8 mouse cellular contexts compared by ENCODE assay signal in genomic region chr3:145950034-145950814, GRCm38 (mm10). TPM values are rescaled to one million over a fixed set of nuclear protein-coding genes. Genes with fewer than 3 reads are reported as not detected.
DNase-seq lines count a peak whose midpoint lies in the region; ATAC-seq and TF ChIP-seq lines count a peak whose summit lies in the region.

No protein-coding gene starts in this region.

- H3K4me1 ChIP-seq in embryonic facial prominence, embryonic 11.5 days (ENCODE audit: control insufficient read depth, insufficient read depth, low read length): peaks cover 4% of the 10 kb centered on the region
- peaks cover 53% of the 10 kb centered on the region for H3K4me1 ChIP-seq in heart, embryonic 13.5 days
- H3K4me1 ChIP-seq in kidney, postnatal 0 days (replicated peaks; ENCODE audit: insufficient read depth, low read length): no peaks in the 10 kb centered on the region
- H3K4me1 ChIP-seq in liver, embryonic 13.5 days (replicated peaks): peaks cover 40% of the 10 kb centered on the region
- H3K4me1 ChIP-seq in neural tube, embryonic 11.5 days (ENCODE audit: control insufficient read depth, insufficient read depth, low read length): 0 out of 2 replicates have a peak, but pooled peaks cover 3% of the 10 kb centered on the region

- H3K36me3 ChIP-seq in embryonic facial prominence, embryonic 11.5 days (replicated peaks; ENCODE audit: control insufficient read depth, insufficient read depth, low read depth, low read length): no peaks in the 10 kb centered on the region
- H3K36me3 ChIP-seq in heart, embryonic 13.5 days: peaks cover 7% of the 10 kb centered on the region
- H3K36me3 ChIP-seq in kidney, postnatal 0 days (ENCODE audit: insufficient read depth, low read length): no peaks in the 10 kb centered on the region
- no peaks in the 10 kb centered on the region for H3K36me3 ChIP-seq in liver, embryonic 13.5 days
- H3K36me3 ChIP-seq in neural tube, embryonic 11.5 days (ENCODE audit: control insufficient read depth, insufficient read depth, low read length): no peaks in the 10 kb centered on the region

- no peak overlapping the region for H3K9ac ChIP-seq in embryonic facial prominence, embryonic 11.5 days (replicated peaks; ENCODE audit: low read length)
- H3K9ac ChIP-seq in heart, embryonic 13.5 days: peak overlapping the region; percentile 61
- H3K9ac ChIP-seq in kidney, postnatal 0 days (ENCODE audit: low read depth, low read length): no peak overlapping the region
- peak overlapping the region; percentile 49 for H3K9ac ChIP-seq in liver, embryonic 13.5 days
- H3K9ac ChIP-seq in neural tube, embryonic 11.5 days (ENCODE audit: low read length): peak overlapping the region; percentile 26; the same call in 1 of the 2 replicates

- no peak overlapping the region for H3K27ac ChIP-seq in embryonic facial prominence, embryonic 11.5 days (replicated peaks; ENCODE audit: low read depth, low read length)
- H3K27ac ChIP-seq in heart, embryonic 13.5 days (replicated peaks): peak overlapping the region; percentile 53; the same call in 1 of the 2 replicates
- no peak overlapping the region for H3K27ac ChIP-seq in kidney, postnatal 0 days
- 0 out of 2 replicates have a peak overlapping the region, but pooled peaks have one; percentile 1 for H3K27ac ChIP-seq in liver, embryonic 13.5 days
- H3K27ac ChIP-seq in neural tube, embryonic 11.5 days (ENCODE audit: low read depth, low read length): no peak overlapping the region

- TF ChIP-seq CTCF in kidney, postnatal 0 days (IDR thresholded peaks at IDR 0.05; ENCODE audit: low read depth): peak; percentile 76

- no peaks in the 10 kb centered on the region for H3K27me3 ChIP-seq in embryonic facial prominence, embryonic 11.5 days (ENCODE audit: control insufficient read depth, insufficient read depth, low read length)
- H3K27me3 ChIP-seq in heart, embryonic 13.5 days (replicated peaks): no peaks in the 10 kb centered on the region
- no peaks in the 10 kb centered on the region for H3K27me3 ChIP-seq in kidney, postnatal 0 days (ENCODE audit: insufficient read depth, low read length)
- H3K27me3 ChIP-seq in liver, embryonic 13.5 days: no peaks in the 10 kb centered on the region
- H3K27me3 ChIP-seq in neural tube, embryonic 11.5 days (ENCODE audit: control insufficient read depth, insufficient read depth, low read length): no peaks in the 10 kb centered on the region

- DNase-seq in 3T3-L1 (ENCODE audit: low read depth, low spot score): peak; percentile 81
- peak; percentile 91 for DNase-seq in MEL-GATA-1-ER (ENCODE audit: extremely low read depth, low read depth)
- peak; percentile 80 for DNase-seq in embryonic facial prominence, embryonic 11.5 days (ENCODE audit: low spot score)
- DNase-seq in kidney, postnatal 0 days (ENCODE audit: low spot score): peak; percentile 95
- DNase-seq in liver, embryonic 13.5 days: peak; percentile 24
- peak; percentile 65 for DNase-seq in neural tube, embryonic 11.5 days (ENCODE audit: low spot score)
- peak; percentile 42 to 52 for DNase-seq in urinary bladder, postnatal 36 days (ENCODE audit: low spot score in 2 of 2)

- peak; percentile 84 for ATAC-seq in embryonic facial prominence, embryonic 11.5 days (replicated peaks; ENCODE audit: insufficient number of reproducible peaks, low FRiP score, low TSS enrichment, low read depth)
- 0 out of 2 replicates have a peak, but pooled peaks have one; percentile 59 for ATAC-seq in heart, embryonic 13.5 days (ENCODE audit: extremely low read depth, insufficient number of reproducible peaks, low FRiP score, low TSS enrichment)
- peak; percentile 85 for ATAC-seq in kidney, postnatal 0 days (replicated peaks; ENCODE audit: low FRiP score, low read depth)
- ATAC-seq in liver, embryonic 13.5 days (ENCODE audit: low read depth): peak; percentile 49
- ATAC-seq in neural tube, embryonic 11.5 days (ENCODE audit: insufficient read depth, low FRiP score, low TSS enrichment): peak; percentile 43; the same call in 1 of the 2 replicates

- H3K9me3 ChIP-seq in embryonic facial prominence, embryonic 11.5 days (replicated peaks; ENCODE audit: control insufficient read depth, low read length): no peaks in the 10 kb centered on the region
- H3K9me3 ChIP-seq in heart, embryonic 13.5 days: no peaks in the 10 kb centered on the region
- no peaks in the 10 kb centered on the region for H3K9me3 ChIP-seq in kidney, postnatal 0 days (replicated peaks; ENCODE audit: low read length)
- H3K9me3 ChIP-seq in liver, embryonic 13.5 days (replicated peaks): no peaks in the 10 kb centered on the region
- no peaks in the 10 kb centered on the region for H3K9me3 ChIP-seq in neural tube, embryonic 11.5 days (ENCODE audit: control insufficient read depth, low read length)

- H3K4me3 ChIP-seq in embryonic facial prominence, embryonic 11.5 days (ENCODE audit: low read depth, low read length): no peak overlapping the region
- peak overlapping the region; percentile 34 for H3K4me3 ChIP-seq in heart, embryonic 13.5 days
- no peak overlapping the region for H3K4me3 ChIP-seq in kidney, postnatal 0 days (replicated peaks; ENCODE audit: low read depth, low read length)
- peak overlapping the region; percentile 43 for H3K4me3 ChIP-seq in liver, embryonic 13.5 days (replicated peaks)
- H3K4me3 ChIP-seq in neural tube, embryonic 11.5 days (ENCODE audit: low read depth, low read length): no peak overlapping the region

- WGBS in embryonic facial prominence, embryonic 11.5 days: 7% methylated on average over 15 of the region's 15 CpGs
- 7% methylated on average over 15 of the region's 15 CpGs for WGBS in heart, embryonic 13.5 days
- WGBS in kidney, postnatal 0 days: 8% methylated on average over 15 of the region's 15 CpGs
- WGBS in liver, embryonic 13.5 days (ENCODE audit: insufficient replicate concordance): 2% methylated on average over 15 of the region's 15 CpGs
- WGBS in neural tube, embryonic 11.5 days: 9% methylated on average over 15 of the region's 15 CpGs

- peak overlapping the region; percentile 33 for H3K4me2 ChIP-seq in embryonic facial prominence, embryonic 11.5 days (ENCODE audit: low read depth, low read length)
- peak overlapping the region; percentile 63 for H3K4me2 ChIP-seq in heart, embryonic 13.5 days
- H3K4me2 ChIP-seq in kidney, postnatal 0 days (ENCODE audit: low read length): peak overlapping the region; percentile 45
- peak overlapping the region; percentile 68 for H3K4me2 ChIP-seq in liver, embryonic 13.5 days
- peak overlapping the region; percentile 29; the same call in 1 of the 2 replicates for H3K4me2 ChIP-seq in neural tube, embryonic 11.5 days (ENCODE audit: low read depth)

RNA-seq across cellular contexts. Expression of gene 2410004B18Rik, which starts 12.4 kb away (rescaled TPM):
- polyA plus RNA-seq in embryonic facial prominence, embryonic 11.5 days (2014; fragmentation: Nextera tagmentation; extraction: Ambion mirVana): 57.8 and 70.0 TPM in 2 replicates
- 35.4 and 44.6 TPM in 2 replicates for polyA plus RNA-seq in heart, embryonic 13.5 days (2015; fragmentation: Nextera tagmentation; extraction: Ambion mirVana)
- polyA plus RNA-seq in kidney, postnatal 0 days (2015; fragmentation: Nextera tagmentation; extraction: Ambion mirVana): 43.1 and 48.2 TPM in 2 replicates
- 20.6 and 25.4 TPM in 2 replicates for polyA plus RNA-seq in liver, embryonic 13.5 days (2015; fragmentation: Nextera tagmentation; extraction: Ambion mirVana)
- 59.4 and 64.4 TPM in 2 replicates for polyA plus RNA-seq in neural tube, embryonic 11.5 days (2014; fragmentation: Nextera tagmentation; extraction: Ambion mirVana)

RNA-seq across cellular contexts. Expression of gene Bcl10, which starts 27.6 kb away (rescaled TPM):
- 59.5 and 61.5 TPM in 2 replicates for polyA plus RNA-seq in embryonic facial prominence, embryonic 11.5 days (2014; fragmentation: Nextera tagmentation; extraction: Ambion mirVana)
- 35.1 and 36.0 TPM in 2 replicates for polyA plus RNA-seq in heart, embryonic 13.5 days (2015; fragmentation: Nextera tagmentation; extraction: Ambion mirVana)
- polyA plus RNA-seq in kidney, postnatal 0 days (2015; fragmentation: Nextera tagmentation; extraction: Ambion mirVana): 57.7 and 62.2 TPM in 2 replicates
- polyA plus RNA-seq in liver, embryonic 13.5 days (2015; fragmentation: Nextera tagmentation; extraction: Ambion mirVana): 21.4 and 24.8 TPM in 2 replicates
- 55.4 and 56.4 TPM in 2 replicates for polyA plus RNA-seq in neural tube, embryonic 11.5 days (2014; fragmentation: Nextera tagmentation; extraction: Ambion mirVana)

RNA-seq across cellular contexts. Expression of gene Syde2, which starts 37.4 kb away (rescaled TPM):
- 1.9 and 2.0 TPM in 2 replicates for polyA plus RNA-seq in embryonic facial prominence, embryonic 11.5 days (2014; fragmentation: Nextera tagmentation; extraction: Ambion mirVana)
- 4.8 and 5.4 TPM in 2 replicates for polyA plus RNA-seq in heart, embryonic 13.5 days (2015; fragmentation: Nextera tagmentation; extraction: Ambion mirVana)
- polyA plus RNA-seq in kidney, postnatal 0 days (2015; fragmentation: Nextera tagmentation; extraction: Ambion mirVana): 1.8 and 1.9 TPM in 2 replicates
- polyA plus RNA-seq in liver, embryonic 13.5 days (2015; fragmentation: Nextera tagmentation; extraction: Ambion mirVana): 0.35 and 0.63 TPM in 2 replicates
- polyA plus RNA-seq in neural tube, embryonic 11.5 days (2014; fragmentation: Nextera tagmentation; extraction: Ambion mirVana): 1.1 and 1.3 TPM in 2 replicates

Comparison
In these comparisons a context has a peak if more than half of its experiments do, and no peak if none do; other contexts are left out.
1. DNase-seq: peak in every context shown above with its lines; median percentile 95 in kidney, postnatal 0 days; 91 in MEL-GATA-1-ER; 81 in 3T3-L1; 80 in embryonic facial prominence, embryonic 11.5 days; 65 in neural tube, embryonic 11.5 days; 47 in urinary bladder, postnatal 36 days; 24 in liver, embryonic 13.5 days.
2. H3K27ac ChIP-seq: peak in heart, embryonic 13.5 days (single experiment) and liver, embryonic 13.5 days (single experiment); none in embryonic facial prominence, embryonic 11.5 days (single experiment), kidney, postnatal 0 days (single experiment) and neural tube, embryonic 11.5 days (single experiment).
3. H3K4me3 ChIP-seq: peak in heart, embryonic 13.5 days (single experiment) and liver, embryonic 13.5 days (single experiment); none in embryonic facial prominence, embryonic 11.5 days (single experiment), kidney, postnatal 0 days (single experiment) and neural tube, embryonic 11.5 days (single experiment).
4. H3K9ac ChIP-seq: peak in heart, embryonic 13.5 days (single experiment), liver, embryonic 13.5 days (single experiment) and neural tube, embryonic 11.5 days (single experiment); none in embryonic facial prominence, embryonic 11.5 days (single experiment) and kidney, postnatal 0 days (single experiment).
5. Peak in every context shown above with its lines, with median percentiles within 50 percentile points of each other: ATAC-seq and H3K4me2 ChIP-seq.